Mouse (Mus musculus) cerebellum, adult 8-10 months (tissue): Measurements from ENCODE around the gene Fam213a.

Source experiments
- DNase-seq: peaks from one replicate; pipeline ENCODE4 v3.0.0; 2022

Gene Fam213a

DNA sequence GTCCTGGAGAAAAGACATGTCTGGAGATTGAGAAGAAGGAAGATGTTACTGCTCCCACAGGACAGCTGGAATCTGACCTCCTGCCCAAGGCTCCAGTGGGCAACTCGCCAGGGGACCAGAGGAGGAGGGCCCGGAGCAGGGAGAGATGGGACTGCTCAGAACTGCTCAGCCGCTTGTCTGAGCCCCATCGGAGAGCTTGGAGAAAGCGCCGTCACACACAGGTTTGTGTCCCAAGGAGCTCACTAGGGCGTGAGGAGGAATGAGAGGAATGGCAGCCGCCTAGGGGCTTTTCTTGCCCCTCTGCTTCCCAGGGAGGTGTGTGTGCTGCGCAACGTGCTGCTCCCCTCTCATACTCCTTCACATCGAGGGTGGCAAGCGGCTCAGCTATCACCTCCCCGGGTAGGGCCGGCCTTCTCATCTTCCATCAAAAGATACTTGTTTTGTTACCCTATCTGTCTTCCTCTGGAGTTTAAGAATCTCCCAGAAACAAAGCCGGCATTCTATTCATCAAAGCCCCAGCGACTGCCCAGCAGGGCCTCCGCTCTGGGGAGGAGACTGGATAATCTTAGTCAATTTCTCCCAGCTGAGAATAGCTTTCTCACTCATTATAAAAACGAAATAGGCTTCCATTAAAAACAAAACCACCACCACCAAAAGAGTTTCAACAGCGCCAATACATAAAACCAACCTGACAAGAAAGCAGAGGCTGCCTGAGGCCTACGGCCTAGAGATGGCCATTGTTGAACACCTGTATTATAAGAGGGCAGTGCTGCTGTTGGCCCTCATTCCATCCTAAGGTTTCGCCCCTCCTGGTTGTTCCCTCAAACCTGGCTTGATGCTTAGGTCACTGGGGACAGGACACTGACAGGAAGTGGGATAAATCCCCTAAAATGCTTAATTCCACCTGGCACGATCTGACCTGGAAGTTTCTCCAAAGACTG, 9.1 kb downstream of the Fam213a start:
- no peak for DNase-seq

DNA sequence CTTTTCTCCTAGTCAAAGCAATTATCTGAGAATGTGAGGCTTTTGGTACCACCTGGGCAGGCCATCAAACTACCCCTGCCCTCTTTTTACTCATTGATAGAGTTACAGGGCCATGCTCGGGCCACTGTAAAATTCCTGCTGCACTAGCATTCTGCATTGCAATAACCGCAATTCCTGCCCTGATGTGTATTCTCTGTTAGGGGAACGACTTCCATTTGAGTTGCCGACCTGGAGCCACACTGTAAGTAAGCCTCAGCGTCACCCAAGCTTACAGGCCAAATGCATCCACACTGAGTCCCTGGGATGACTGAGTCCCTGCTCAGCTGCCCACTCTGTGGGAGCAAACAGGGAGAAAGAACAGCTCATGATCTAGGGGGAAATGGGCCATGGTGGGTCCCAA, 12.0 kb downstream of the Fam213a start:
- no peak for DNase-seq

DNA sequence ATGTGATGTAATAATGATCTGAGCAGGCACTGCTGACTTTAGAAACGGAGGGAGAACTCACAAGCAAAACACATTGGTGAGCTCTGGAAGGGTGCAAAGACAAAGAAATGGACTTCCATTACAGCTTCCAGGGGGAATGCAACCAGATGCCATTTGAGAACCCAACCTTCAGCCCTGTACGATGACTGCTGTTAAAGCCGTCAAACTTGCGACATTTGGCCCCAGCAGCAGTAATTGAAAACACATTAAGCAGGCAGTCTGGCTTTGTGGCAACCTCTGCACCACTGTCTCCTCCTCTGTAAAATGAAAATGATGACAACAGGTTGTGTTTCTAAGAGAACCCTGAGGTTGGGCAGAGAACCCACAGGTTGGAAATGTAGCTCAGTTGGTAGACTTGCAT, 12.8 kb downstream of the Fam213a start:
- no peak for DNase-seq

DNA sequence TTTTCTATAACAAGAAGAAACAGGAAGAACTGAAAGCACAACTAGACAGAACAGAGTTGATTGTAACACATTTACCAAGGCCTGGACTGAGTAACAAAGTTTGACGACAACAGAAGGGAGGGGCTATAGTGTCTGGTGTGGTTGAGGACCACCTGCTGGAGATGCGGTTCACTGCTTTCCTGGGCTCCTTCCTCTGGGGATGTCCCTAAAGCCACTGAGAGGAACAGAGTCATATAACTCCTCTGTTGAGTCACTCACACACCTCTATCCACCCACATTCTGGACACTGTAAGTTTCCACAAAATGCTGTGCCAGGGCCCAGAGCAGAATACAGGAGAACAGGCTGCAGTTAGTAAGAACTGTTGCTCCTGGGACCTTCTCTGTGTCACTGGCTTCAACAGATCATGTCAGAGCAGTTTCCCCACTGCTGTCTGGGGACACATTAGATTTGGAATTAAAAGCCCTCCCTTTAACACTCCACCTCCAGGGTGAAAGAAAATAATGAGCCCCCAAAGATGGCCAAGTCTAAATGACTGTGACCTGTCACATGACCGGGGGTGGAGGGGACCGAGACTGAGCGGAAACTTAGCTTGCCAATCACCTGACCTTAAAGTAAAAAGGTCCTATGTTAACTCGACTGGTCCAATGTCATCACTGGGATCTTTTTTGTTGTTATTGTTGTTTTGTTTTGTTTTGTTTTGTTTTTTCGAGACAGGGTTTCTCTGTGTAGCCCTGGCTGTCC, 13.5 kb downstream of the Fam213a start:
- no peak for DNase-seq

DNA sequence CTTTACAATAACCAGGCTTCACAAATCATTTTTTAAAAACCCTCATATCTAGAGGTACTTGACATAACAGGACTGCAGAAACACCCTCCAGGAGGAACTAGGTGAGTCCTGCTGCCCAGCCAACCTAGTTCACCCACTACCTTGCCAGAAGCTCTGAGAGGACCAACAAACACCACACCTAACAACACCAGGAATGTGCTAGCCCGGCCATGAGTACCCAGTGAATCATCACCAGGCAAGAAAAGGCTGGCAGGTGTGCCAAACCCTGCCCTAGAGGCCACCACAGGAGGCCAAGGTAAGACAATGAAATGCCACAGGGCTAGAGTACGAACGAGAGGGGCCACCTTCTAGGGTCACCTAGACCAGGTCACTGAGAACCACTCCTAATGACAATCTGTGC, 17.4 kb downstream of the Fam213a start:
- DNase-seq, result no peak

DNA sequence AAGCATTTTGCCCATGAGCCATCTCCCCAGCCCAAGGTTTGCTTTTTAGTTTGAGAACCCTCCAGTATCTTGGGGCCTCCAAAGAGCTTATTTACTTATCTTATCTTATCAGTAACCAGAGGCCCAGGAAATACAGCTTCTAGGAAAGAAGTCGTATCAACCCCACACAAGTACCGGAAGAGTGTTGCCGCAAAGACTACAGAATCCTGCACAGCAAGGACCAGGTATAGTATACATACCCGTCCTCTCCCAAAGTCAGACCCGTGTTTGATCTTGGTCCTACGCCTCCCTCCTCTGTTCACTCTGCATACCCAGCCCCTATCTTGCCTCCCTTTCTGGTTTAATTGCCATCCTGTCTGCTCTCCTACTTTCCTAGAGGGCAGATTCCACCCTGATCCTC, 21.1 kb downstream of the Fam213a start:
- no peak for DNase-seq

DNA sequence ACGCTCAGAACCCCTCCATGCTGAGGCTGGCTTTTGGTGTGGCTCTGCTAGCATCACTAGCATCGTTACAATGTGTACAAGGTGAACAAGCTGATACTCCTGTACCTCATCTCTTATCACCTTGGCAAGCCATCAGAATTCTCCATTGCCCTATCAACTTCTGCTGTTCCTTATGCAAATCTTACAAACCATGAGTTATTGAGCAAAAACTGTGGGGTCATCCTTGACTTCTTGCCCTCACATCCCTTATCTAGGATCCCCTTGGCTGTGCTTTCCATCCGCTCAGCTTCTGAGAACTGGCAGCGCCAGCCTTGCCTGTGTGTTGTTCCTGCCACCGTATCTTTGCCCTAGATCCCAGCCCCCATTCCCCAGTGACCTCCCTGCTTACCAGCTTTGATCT, 24.8 kb downstream of the Fam213a start:
- DNase-seq, result no peak

GRCm38 (mm10) chr14:40987184-40987583, 26.4 kb downstream of the Fam213a start:
- DNase-seq, result no peak

- DNase-seq, result no peak
Observed at GRCm38 (mm10) chr14:40985635-40986034, 28.0 kb downstream of the Fam213a start.

- DNase-seq, result no peak
Observed at GRCm38 (mm10) chr14:40979723-40980122, 33.9 kb downstream of the Fam213a start.

DNA sequence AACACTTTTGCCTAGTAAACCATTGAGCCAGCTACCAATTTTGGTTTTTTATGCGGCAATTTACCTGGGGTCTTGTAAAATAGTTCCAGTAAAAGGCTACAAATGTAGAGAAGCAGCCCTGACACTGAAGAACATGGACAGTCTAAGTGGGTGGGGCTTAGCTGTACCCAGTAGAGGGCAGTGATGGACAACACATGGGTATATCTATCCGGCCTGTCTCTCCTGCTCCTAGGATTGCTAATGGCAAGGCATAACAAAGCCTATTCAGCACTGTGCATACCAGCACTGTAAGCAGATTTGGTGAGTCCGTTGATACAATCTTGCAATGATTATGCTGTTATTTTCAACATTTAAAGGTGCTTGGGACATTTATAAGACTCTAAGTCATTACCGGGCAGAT, 34.6 kb downstream of the Fam213a start:
- DNase-seq, result no peak

- DNase-seq, result peak; percentile 59
Observed at GRCm38 (mm10) chr14:40975127-40975721, 38.4 kb downstream of the Fam213a start.

DNA sequence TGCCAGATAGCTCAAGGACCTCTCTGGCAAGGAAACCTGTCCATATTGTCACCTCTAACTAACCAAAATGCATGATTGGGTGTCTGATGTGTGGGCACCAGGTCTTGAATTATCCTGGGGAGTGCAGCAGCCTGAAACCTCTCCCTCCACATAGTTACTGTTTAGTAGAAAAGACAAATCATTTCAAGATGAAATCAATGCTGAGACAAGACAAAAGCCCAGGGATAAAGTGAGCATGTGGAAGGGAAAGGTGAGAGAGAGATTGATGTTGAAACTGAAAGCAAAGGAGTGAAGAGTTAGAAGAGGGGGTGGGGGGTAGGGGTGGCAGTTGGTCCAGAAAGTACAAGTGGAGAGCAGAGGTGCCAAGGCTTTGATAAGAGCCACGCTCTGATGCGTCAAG, 45.5 kb downstream of the Fam213a start:
- no peak for DNase-seq

GRCm38 (mm10) chr14:40967598-40967900, 46.0 kb downstream of the Fam213a start:
- no peak for DNase-seq

DNA sequence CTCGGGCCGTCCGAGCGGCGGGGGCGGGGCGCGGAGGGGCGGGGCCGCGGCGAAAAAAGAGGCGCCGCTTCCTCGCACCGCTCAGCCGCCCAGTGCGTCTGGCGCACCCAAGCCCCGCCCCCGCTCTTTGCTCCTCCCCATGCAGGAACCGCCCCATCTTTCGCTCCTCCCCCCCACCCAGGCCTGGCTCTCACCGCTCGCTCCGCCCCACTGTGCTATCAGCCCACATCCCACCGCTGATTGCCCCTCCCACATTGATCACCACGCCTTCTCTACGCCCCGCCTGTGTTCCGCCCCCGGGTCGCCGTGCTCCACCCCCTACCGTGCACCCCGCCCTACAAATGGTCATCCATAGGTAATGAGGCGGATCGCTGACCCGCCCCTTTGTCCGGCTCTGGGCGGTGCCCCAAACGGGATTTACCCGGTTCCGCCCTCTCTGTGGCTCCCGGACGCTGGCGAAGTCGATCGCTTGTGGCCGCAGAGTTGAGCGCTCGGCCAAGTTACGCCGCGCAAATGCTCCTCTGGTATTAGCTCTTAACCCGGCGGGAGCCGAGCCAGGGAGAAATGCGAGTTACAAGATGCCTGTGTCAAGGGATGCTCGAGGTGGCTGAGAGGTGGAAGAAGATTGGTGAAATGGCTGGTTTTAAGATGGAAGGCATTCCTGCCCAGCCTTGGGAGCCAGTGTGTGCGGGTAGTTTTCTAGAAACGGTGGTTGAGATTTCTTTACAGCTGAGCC, 46.6 kb downstream of the Fam213a start:
- peak; percentile 97 for DNase-seq

DNA sequence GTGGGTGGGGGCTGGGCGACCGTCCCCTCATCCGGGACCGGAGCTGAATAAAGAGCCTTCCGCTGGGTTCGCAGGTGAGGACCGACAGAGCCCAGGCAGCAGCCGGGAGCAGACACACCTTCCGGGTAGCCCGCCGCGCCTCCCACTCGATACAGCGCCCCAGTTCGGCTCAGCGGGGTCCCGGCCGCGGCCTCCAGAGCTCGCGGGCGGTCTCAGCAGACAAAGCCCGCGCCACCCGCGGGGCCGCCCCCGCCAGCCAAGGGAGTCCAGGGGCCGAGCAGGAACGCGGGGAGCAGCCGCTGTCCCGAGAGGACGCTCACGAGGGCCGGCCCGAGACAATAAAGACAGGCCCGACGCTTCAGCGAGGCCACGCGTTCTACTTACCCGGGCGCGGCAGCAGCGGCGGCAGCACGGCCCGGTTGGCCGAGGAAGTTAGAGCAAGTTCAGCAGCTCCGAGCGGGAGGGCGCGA, 47.2 kb downstream of the Fam213a start, which contains the start of gene Tspan14:
Gene Tspan14 (minus strand): TSS at position 416 of the 470 bp plus-strand sequence.
- no peak for DNase-seq

GRCm38 (mm10) chr14:40965507-40966356, 47.9 kb downstream of the Fam213a start:
- no peak for DNase-seq

GRCm38 (mm10) chr14:40964881-40965280, 48.7 kb downstream of the Fam213a start:
- no peak for DNase-seq

GRCm38 (mm10) chr14:40964214-40964610, 49.4 kb downstream of the Fam213a start:
- DNase-seq, result no peak

- DNase-seq, result no peak
Observed at GRCm38 (mm10) chr14:40963501-40964213, 49.9 kb downstream of the Fam213a start.
